Mouse (Mus musculus) hindbrain, embryonic 14.5 days (tissue): ENCODE data around the gene Pipox. TPM values are rescaled to one million over a fixed set of nuclear protein-coding genes. Genes with fewer than 3 reads are reported as not detected.

ENCODE experiments used
- ATAC-seq: fragments of 200-750 bp; cut with Nextera tagmentation; 2 replicates; pipeline ENCODE4 v1.8.0; 2017; ENCODE audit warnings: moderate number of reproducible peaks, mild to moderate bottlenecking, moderate TSS enrichment, moderate library complexity; ENCODE audit not compliant: low FRiP score
- DNase-seq: peaks from one replicate; pipeline ENCODE4 v3.0.0-alpha.2; 2015; ENCODE audit warnings: low spot score
- H3K27ac ChIP-seq: fragments of 300-500 bp; sonication (generic); 2 replicates; pipeline ENCODE4 v1.5.1; 2014; ENCODE audit warnings: mild to moderate bottlenecking, moderate library complexity
- H3K27me3 ChIP-seq: fragments of 300-500 bp; sonication (generic); 2 replicates; pipeline ENCODE4 v1.6.1; 2014; ENCODE audit warnings: mild to moderate bottlenecking, low read length, mixed read lengths; ENCODE audit not compliant: control insufficient read depth, insufficient read depth
- H3K36me3 ChIP-seq: fragments of 300-500 bp; sonication (generic); replicated peaks from 2 replicates; pipeline ENCODE4 v1.6.1; 2014; ENCODE audit not compliant: control insufficient read depth, insufficient read depth
- H3K4me1 ChIP-seq: fragments of 300-500 bp; sonication (generic); replicated peaks from 2 replicates; pipeline ENCODE4 v1.6.1; 2014; ENCODE audit warnings: antibody characterized with exemption, low read length, mixed read lengths; ENCODE audit not compliant: control insufficient read depth, insufficient read depth
- H3K4me2 ChIP-seq: fragments of 300-500 bp; sonication (generic); replicated peaks from 2 replicates; pipeline ENCODE4 v1.6.1; 2014; ENCODE audit warnings: mild to moderate bottlenecking, moderate library complexity
- H3K4me3 ChIP-seq: fragments of 300-500 bp; sonication (generic); replicated peaks from 2 replicates; pipeline ENCODE4 v1.5.1; 2014; ENCODE audit warnings: mild to moderate bottlenecking, low read length
- H3K9ac ChIP-seq: fragments of 300-500 bp; sonication (generic); 2 replicates; pipeline ENCODE4 v1.6.1; 2014
- H3K9me3 ChIP-seq: fragments of 300-500 bp; sonication (generic); 2 replicates; pipeline ENCODE4 v1.6.1; 2016; ENCODE audit warnings: low read length; ENCODE audit not compliant: control insufficient read depth
- WGBS: fragments of 180-500 bp; shearing (Covaris S2); extraction: QIAGEN DNeasy Blood & Tissue Kit; methylation state at CpG from one replicate; pipeline ENCODE4 v1.1.7; 2014; 5-methylcytosine and 5-hydroxymethylcytosine counted together
- polyA plus RNA-seq: library from polyadenylated mRNA; unstranded; fragments of >200 nt; fragmentation: Nextera tagmentation; extraction: Ambion mirVana; gene quantifications from 2 replicates; pipeline ENCODE4 v1.2.1, GENCODE M21; 2014

Gene Pipox
- polyA plus RNA-seq, 1 experiment from 2014 or later = 2.8 TPM

- H3K9ac ChIP-seq = no peak overlapping the region
- H3K4me3 ChIP-seq = no peak overlapping the region
- no peaks in the 10 kb centered on the region for H3K27me3 ChIP-seq
- no peaks in the 10 kb centered on the region for H3K36me3 ChIP-seq
- peaks cover 56% of the 10 kb centered on the region for H3K4me1 ChIP-seq
- no peaks in the 10 kb centered on the region for H3K9me3 ChIP-seq
- DNase-seq = no peak
- 90% methylated on average over 4 of the region's 4 CpGs for WGBS
- ATAC-seq = no peak
- H3K27ac ChIP-seq = 0 out of 2 replicates have a peak overlapping the region, but pooled peaks have one; percentile 55
- no peak overlapping the region for H3K4me2 ChIP-seq
These were observed 6.8 kb upstream of the Pipox start for GRCm38 (mm10) chr11:77900696-77901095.

DNA sequence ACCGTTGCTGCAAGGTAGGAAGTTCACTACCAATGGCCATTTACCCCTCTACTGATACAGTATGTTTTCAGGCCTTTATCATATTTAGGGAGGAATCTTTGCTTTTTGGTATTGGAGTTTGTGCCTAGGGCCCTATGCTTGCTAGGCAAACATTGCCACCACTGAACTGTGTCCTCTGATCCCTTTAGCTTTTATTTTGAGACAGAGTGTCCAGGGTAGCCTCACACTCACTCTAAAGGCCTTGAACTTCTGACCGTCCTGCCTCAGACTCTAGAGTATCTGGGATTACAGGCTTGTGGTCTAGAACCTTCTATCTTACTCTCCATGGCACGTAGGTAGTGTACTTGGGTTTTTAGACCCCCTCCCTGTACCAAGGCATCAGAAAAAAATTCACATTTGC lies 6.3 kb upstream of the Pipox start:
- Histone ChIP-seq H3K4me1 (peaks cover 61% of the 10 kb centered on the region), H3K36me3 (no peaks in the 10 kb centered on the region), H3K4me3 (no peak overlapping the region), H3K9ac (no peak overlapping the region), H3K9me3 (no peaks in the 10 kb centered on the region), H3K4me2 (no peak overlapping the region), H3K27me3 (no peaks in the 10 kb centered on the region), H3K27ac (no peak overlapping the region)
- WGBS = 95% methylated on average over 3 of the region's 3 CpGs
- DNase-seq (no peak), ATAC-seq (no peak)

DNA sequence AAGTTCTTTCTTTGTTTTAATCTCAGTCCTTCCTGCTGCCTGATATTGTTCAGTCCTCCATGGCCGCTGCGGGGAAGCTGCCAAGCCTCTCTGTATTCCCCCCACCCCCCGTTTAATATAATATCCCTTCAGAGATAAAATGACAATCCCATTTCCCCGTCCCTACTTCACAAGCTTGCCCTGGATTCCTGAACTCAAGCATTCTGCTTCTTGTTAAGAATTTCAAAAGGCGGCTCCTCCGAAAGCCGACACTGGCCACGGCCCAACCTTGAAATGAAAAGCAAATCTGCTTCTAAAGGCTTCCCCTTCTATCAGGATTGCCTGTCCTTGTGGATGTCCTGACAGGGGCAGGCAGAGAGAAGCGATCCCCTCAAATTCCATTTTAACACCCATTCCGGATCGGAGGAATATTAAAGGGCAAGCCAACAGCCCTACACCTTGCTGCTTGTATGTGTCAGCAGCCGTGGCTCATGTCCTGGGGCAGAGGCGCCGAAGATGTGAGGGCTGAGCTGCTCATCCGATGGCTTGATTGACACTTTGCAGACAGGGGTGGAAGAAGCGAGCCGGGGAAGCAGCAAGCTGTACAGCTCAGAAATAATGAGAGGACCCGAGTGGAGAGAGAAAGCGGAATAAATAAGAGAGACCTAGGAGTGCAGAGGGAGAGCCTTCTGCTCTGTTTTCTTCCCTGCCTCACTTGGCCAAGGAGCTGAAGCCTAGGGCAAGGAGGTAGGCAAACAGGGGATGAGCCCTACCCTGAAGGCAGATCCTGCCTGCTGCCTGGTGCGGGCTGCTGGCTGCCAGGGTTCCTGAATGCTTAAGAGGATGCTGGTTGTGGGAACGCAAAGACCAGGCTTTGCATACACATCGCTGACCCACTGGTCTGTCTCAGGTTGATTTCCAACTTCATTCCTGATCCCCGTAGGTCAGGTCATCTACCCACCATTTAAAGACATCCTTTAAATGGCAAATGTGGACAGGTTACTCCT lies 3.2 kb upstream of the Pipox start:
- peak; percentile 49 for DNase-seq
- Histone ChIP-seq H3K27ac (peak overlapping the region; percentile 91), H3K9me3 (no peaks in the 10 kb centered on the region), H3K36me3 (no peaks in the 10 kb centered on the region), H3K4me2 (peak overlapping the region; percentile 39), H3K4me3 (no peak overlapping the region), H3K27me3 (no peaks in the 10 kb centered on the region), H3K4me1 (peaks cover 69% of the 10 kb centered on the region), H3K9ac (peak overlapping the region; percentile 59)
- WGBS = 7% methylated on average over 23 of the region's 23 CpGs
- no peak for ATAC-seq

DNA sequence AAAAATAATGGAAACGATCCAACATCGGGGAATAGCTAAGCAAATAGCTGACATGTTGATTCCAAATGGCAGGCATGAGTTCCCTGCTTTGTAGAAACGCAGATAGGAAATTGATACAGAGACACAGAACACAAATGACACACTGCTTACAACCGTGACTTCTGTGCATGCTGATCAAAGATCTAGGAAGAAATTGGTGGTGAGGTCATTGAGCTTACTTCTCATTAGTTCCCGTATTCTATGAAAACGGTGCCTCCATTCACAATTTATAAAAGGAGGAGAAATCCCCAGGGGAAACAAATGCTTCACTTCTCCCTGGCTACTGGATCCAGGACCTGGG lies 2.6 kb upstream of the Pipox start:
- Histone ChIP-seq H3K9me3 (no peaks in the 10 kb centered on the region), H3K9ac (peak overlapping the region; percentile 59)
- WGBS = 13% methylated on average over 6 of the region's 6 CpGs

GRCm38 (mm10) chr11:77896011-77896410 lies 2.1 kb upstream of the Pipox start:
- Histone ChIP-seq H3K27me3 (no peaks in the 10 kb centered on the region), H3K36me3 (no peaks in the 10 kb centered on the region), H3K4me3 (no peak overlapping the region), H3K9ac (peak overlapping the region; percentile 59), H3K4me2 (peak overlapping the region; percentile 39; the same call in 1 of the 2 replicates), H3K27ac (peak overlapping the region; percentile 91), H3K4me1 (peaks cover 63% of the 10 kb centered on the region), H3K9me3 (no peaks in the 10 kb centered on the region)
- ATAC-seq (no peak), DNase-seq (no peak)
- WGBS = 38% methylated on average over 9 of the region's 9 CpGs

More for the DNA sequence above, 2.6 kb upstream of the Pipox start:
- DNase-seq (peak; percentile 41), ATAC-seq (no peak)
- Histone ChIP-seq H3K4me2 (peak overlapping the region; percentile 39), H3K27ac (peak overlapping the region; percentile 91), H3K4me1 (peaks cover 66% of the 10 kb centered on the region), H3K4me3 (no peak overlapping the region), H3K27me3 (no peaks in the 10 kb centered on the region), H3K36me3 (no peaks in the 10 kb centered on the region)

GRCm38 (mm10) chr11:77894967-77895366 lies 1.1 kb upstream of the Pipox start:
- ATAC-seq = no peak
- H3K27me3 ChIP-seq = no peaks in the 10 kb centered on the region
- WGBS = 69% methylated on average over 2 of the region's 2 CpGs
- no peak overlapping the region for H3K4me3 ChIP-seq
- no peaks in the 10 kb centered on the region for H3K9me3 ChIP-seq
- H3K4me2 ChIP-seq = no peak overlapping the region
- H3K9ac ChIP-seq = no peak overlapping the region
- H3K36me3 ChIP-seq = no peaks in the 10 kb centered on the region
- H3K27ac ChIP-seq = peak overlapping the region; percentile 43; the same call in 1 of the 2 replicates
- no peak for DNase-seq
- H3K4me1 ChIP-seq = peaks cover 69% of the 10 kb centered on the region

DNA sequence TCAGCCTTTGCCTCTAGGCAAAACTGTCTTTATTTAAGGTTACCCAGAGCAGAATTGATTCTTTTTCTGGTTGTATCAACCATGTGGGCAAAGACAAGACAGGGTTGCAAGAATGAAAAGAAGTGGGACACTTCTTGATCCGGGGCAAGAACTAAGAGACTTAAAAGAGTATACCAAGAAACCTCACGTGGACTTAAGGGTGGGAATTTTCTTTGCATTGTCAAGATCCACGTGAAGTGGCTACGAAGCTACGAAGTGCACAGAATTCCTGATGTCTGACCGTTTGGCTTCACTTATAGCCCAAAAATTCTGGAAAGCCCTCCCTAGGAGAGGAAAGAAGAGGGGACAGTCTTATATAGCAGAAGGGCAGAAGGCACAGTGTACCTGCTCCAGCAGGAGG lies 613 bp downstream of the Pipox start:
- Histone ChIP-seq H3K4me3 (0 out of 2 replicates have a peak overlapping the region, but pooled peaks have one; percentile 2), H3K4me2 (peak overlapping the region; percentile 20), H3K27me3 (no peaks in the 10 kb centered on the region), H3K9me3 (no peaks in the 10 kb centered on the region), H3K27ac (peak overlapping the region; percentile 79), H3K36me3 (no peaks in the 10 kb centered on the region), H3K9ac (0 out of 2 replicates have a peak overlapping the region, but pooled peaks have one; percentile 6), H3K4me1 (peaks cover 68% of the 10 kb centered on the region)
- DNase-seq = no peak
- ATAC-seq = no peak
- WGBS = 14% methylated on average over 6 of the region's 6 CpGs

DNA sequence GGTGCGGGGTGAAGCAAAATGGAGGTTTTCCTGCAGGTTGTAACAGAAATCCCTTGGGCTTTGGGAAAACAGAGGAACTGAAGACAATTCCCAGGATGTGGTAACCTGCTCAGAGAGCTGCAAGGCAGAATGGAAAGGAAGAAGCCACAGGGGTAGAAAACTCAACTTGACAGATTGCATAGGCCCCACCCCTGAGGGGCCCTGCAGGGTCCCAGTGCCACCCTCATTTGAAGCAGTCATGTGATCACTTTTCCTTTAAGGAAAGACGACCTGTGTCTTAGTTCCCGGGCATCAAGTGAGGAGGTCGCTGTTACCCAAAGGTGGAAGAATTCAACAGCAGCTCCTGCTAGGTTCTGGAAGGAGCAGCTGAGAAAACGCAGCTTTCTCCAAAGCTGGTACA lies 1.0 kb downstream of the Pipox start:
- Histone ChIP-seq H3K9ac (no peak overlapping the region), H3K27ac (peak overlapping the region; percentile 79), H3K9me3 (no peaks in the 10 kb centered on the region), H3K4me3 (no peak overlapping the region), H3K27me3 (no peaks in the 10 kb centered on the region), H3K4me2 (peak overlapping the region; percentile 20), H3K4me1 (peaks cover 68% of the 10 kb centered on the region), H3K36me3 (no peaks in the 10 kb centered on the region)
- WGBS = 9% methylated on average over 5 of the region's 5 CpGs
- ATAC-seq (no peak), DNase-seq (no peak)

DNA sequence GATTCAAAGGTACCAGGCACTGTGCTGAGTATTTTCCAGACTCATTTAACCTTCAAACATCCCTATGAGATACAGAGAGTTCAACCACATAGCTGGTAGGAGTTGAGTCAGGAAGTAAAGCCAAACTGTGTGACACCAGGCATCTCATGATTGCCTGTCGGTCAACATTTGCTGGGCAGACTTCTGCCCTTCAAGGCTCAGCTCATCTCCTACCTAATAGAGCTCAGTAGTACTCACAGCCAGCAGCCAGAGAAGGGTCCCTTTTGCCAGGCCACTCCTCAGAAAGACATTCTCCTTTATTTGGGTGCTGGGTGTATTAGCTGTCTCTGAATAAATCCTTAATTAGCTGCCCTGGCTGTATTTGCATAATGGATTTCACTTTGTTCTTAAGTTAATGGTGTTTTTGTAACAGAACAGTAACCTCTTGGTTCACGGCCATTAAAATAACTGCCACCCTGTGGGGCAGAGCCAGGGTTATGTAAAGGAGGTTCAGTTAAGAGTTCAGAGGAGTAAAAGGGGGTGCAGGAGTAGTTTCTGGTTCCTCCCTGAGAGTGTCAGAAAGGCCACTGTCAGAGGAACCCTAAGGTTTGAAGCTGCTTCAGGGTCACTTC lies 3.1 kb downstream of the Pipox start:
- ATAC-seq (no peak), DNase-seq (no peak)
- H3K36me3 ChIP-seq = no peaks in the 10 kb centered on the region
- H3K4me1 ChIP-seq = peaks cover 68% of the 10 kb centered on the region
- 0 out of 2 replicates have a peak overlapping the region, but pooled peaks have one; percentile 29 for H3K27ac ChIP-seq
- H3K9ac ChIP-seq = no peak overlapping the region
- 42% methylated on average over 2 of the region's 2 CpGs for WGBS
- H3K4me3 ChIP-seq = no peak overlapping the region
- no peak overlapping the region for H3K4me2 ChIP-seq
- H3K27me3 ChIP-seq = no peaks in the 10 kb centered on the region
- H3K9me3 ChIP-seq = no peaks in the 10 kb centered on the region
